Mouse (Mus musculus): Measurements from ENCODE around the gene Repin1. TPM values are rescaled to one million over a fixed set of nuclear protein-coding genes. Genes with fewer than 3 reads are reported as not detected.

Gene Repin1
- polyA plus RNA-seq, 1 experiment from 2014 or later, result 28.6 TPM

DNA sequence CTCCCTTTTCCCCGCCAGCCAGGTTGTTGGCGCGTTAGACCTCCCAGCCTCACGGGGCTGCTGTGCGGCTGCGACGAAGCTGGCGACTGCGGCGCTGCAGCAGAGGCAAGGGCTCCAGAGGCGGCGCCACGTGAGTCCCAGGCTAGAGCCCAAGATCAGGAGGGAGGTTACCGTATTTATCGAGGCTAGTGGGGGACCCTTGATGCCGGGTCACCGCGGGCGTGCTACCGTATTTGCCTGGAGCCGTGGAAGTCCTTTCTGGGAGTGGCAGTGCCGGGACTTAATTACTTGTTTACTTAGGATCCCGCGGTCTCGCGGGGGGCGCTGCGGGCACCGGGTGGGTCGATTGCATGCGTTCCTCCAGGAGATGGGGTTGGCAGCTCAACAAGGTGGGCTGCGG lies 33.3 kb downstream of the Repin1 start:
- WGBS, result under 1% methylated on average over 32 of the region's 32 CpGs
- Histone ChIP-seq H3K4me2 (replicated peaks) (peak overlapping the region; percentile 94), H3K4me1 (peaks cover 23% of the 10 kb centered on the region), H3K36me3 (no peaks in the 10 kb centered on the region), H3K9ac (peak overlapping the region; percentile 18), H3K9me3 (replicated peaks) (no peaks in the 10 kb centered on the region), H3K27ac (replicated peaks) (no peak overlapping the region), H3K27me3 (peaks cover 45% of the 10 kb centered on the region), H3K4me3 (replicated peaks) (peak overlapping the region; percentile 52)
- no peak for ATAC-seq (ENCODE audit: insufficient number of reproducible peaks, low FRiP score, low TSS enrichment, low read depth)

DNA sequence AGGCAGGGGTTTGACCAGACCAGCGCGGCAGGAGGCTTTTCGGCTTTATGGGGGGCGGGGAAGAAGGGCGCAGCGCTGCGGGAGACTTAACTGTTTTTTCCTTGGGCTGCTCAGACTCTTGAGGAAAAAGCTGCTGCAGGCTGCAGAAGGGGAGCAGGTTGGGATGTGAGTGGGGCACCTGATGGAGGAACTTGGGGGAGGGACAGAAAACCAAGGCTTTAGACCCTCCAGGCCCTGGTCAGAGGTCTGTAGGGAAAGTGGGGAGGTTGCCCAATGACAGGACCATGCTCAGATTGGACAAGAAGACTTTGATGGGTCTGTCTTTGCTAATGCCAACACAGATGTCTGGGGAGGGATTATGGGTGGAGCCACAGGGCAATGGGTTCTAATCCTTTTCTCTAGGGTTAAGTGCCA lies 33.8 kb downstream of the Repin1 start:
- Histone ChIP-seq H3K4me3 (replicated peaks) (peak overlapping the region; percentile 52), H3K36me3 (no peaks in the 10 kb centered on the region), H3K4me1 (peaks cover 23% of the 10 kb centered on the region), H3K27me3 (peaks cover 45% of the 10 kb centered on the region), H3K9me3 (replicated peaks) (no peaks in the 10 kb centered on the region), H3K27ac (replicated peaks) (no peak overlapping the region), H3K4me2 (replicated peaks) (peak overlapping the region; percentile 94), H3K9ac (peak overlapping the region; percentile 18; the same call in 1 of the 2 replicates)
- WGBS, result 2% methylated on average over 7 of the region's 7 CpGs
- ATAC-seq (ENCODE audit: insufficient number of reproducible peaks, low FRiP score, low TSS enrichment, low read depth), result no peak

DNA sequence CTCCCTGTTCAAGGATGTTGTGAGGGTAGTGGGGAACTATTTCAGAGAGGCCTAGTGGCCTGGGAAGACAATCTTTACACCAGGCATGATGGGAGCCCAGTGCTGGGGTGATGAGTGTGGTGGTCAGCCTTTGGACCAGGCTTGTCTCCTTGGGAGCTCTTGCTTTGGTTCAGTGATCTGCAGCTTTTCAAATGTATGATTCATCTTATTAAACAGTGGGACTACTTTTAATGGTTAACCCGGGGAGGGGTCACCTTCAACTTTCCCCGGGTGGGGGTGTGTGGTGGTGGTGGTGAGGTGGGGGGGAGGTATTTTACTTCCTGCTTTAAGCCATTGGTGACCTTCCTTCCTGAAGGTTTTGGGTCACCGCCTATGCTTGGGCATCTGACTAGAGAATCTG lies 34.7 kb downstream of the Repin1 start:
- ATAC-seq (ENCODE audit: insufficient number of reproducible peaks, low FRiP score, low TSS enrichment, low read depth), result no peak
- no peak overlapping the region for H3K4me3 ChIP-seq (replicated peaks)
- peaks cover 23% of the 10 kb centered on the region for H3K4me1 ChIP-seq
- H3K9ac ChIP-seq, result no peak overlapping the region
- no peak overlapping the region for H3K4me2 ChIP-seq (replicated peaks)
- WGBS, result 83% methylated on average over 3 of the region's 3 CpGs
- H3K27ac ChIP-seq (replicated peaks), result no peak overlapping the region
- H3K9me3 ChIP-seq (replicated peaks), result no peaks in the 10 kb centered on the region
- H3K36me3 ChIP-seq, result no peaks in the 10 kb centered on the region
- peaks cover 45% of the 10 kb centered on the region for H3K27me3 ChIP-seq

DNA sequence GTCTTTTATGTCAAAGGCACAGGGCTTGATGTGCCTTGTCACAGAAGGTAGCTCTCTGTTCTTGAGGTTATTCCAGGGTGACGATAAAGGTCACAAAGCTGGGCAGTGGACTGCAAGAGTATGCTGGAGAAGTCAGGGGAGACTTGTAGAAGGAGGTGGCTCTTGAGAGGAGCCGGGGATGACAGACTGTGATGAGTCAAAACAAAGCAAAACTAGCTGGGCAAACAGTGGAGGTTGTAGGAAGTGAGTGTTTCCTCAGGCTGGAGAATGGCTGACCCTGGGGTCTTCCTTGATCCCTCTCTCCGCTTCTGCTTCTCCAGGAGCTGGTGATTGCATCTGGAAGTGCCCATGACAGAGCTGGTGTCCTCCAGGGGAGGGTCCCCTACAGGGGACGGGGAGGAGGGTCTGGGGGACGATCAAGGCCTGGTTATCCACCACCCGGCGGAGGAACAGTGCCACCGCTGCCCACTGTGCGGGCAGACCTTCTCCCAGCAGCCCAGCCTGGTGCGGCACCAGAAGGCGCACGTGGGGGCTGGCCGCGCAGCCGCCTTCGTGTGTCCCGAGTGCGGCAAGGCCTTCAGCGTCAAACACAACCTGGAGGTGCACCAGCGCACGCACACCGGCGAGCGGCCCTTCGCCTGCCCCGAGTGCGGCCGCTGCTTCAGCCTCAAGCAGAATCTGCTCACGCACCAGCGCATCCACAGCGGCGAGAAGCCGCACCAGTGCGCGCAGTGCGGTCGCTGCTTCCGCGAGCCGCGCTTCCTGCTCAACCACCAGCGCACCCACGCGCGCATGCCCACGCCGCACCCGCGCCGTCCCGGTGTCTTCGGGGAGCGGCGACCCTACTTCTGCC lies 35.4 kb downstream of the Repin1 start:
- H3K4me2 ChIP-seq (replicated peaks), result peak overlapping the region; percentile 88
- H3K36me3 ChIP-seq, result no peaks in the 10 kb centered on the region
- no peak for ATAC-seq (ENCODE audit: insufficient number of reproducible peaks, low FRiP score, low TSS enrichment, low read depth)
- H3K4me3 ChIP-seq (replicated peaks), result peak overlapping the region; percentile 45
- WGBS, result 4% methylated on average over 54 of the region's 54 CpGs
- H3K27me3 ChIP-seq, result peaks cover 45% of the 10 kb centered on the region
- no peaks in the 10 kb centered on the region for H3K9me3 ChIP-seq (replicated peaks)
- no peak overlapping the region for H3K27ac ChIP-seq (replicated peaks)
- peaks cover 23% of the 10 kb centered on the region for H3K4me1 ChIP-seq
- peak overlapping the region; percentile 39 for H3K9ac ChIP-seq

DNA sequence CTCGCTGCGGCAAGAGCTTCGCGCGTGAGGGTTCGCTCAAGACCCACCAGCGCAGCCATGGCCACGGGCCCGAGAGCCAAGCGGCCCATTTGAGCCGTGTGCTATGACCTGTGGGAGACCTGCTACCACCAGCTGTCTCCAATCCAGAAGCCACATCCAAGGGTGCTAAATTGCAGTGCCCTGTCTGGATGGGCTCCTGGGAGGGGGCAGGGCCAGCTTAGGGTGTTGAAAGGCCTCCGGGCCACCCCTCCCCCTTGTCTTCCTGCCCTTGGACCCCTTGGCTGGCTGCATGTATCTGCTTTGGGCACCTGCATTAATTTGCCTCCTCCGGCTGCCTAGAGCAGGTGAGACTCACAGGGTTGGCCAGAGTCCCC lies 36.0 kb downstream of the Repin1 start:
- Histone ChIP-seq H3K4me2 (replicated peaks) (peak overlapping the region; percentile 88), H3K27me3 (peaks cover 45% of the 10 kb centered on the region), H3K36me3 (no peaks in the 10 kb centered on the region), H3K4me1 (peaks cover 23% of the 10 kb centered on the region), H3K9ac (peak overlapping the region; percentile 39), H3K27ac (replicated peaks) (no peak overlapping the region), H3K9me3 (replicated peaks) (no peaks in the 10 kb centered on the region), H3K4me3 (replicated peaks) (peak overlapping the region; percentile 45)
- 15% methylated on average over 13 of the region's 13 CpGs for WGBS
- 0 out of 2 replicates have a peak, but pooled peaks have one; percentile 25 for ATAC-seq (ENCODE audit: insufficient number of reproducible peaks, low FRiP score, low TSS enrichment, low read depth)

DNA sequence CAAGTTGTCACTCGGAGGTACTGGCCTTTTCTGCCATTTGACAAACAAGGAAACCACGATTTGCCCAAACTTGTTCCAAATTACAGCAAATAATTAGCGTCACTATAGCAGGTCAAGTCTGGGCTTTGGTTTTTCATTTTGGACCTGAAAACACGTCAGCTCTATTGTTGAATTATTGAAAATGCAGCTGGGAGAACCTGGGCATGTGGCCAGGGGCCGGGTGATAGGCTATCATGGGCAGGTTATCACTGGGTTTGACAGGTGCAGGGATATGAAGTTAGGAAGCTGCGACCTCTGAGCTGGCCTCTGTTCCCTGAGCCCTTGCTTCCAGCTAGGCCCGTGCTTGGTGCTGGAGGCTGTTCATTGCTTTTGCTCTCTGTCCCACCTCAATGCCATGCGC lies 37.1 kb downstream of the Repin1 start:
- H3K9ac ChIP-seq, result no peak overlapping the region
- H3K4me2 ChIP-seq (replicated peaks), result no peak overlapping the region
- no peaks in the 10 kb centered on the region for H3K36me3 ChIP-seq
- H3K4me3 ChIP-seq (replicated peaks), result no peak overlapping the region
- H3K4me1 ChIP-seq, result peaks cover 23% of the 10 kb centered on the region
- H3K9me3 ChIP-seq (replicated peaks), result no peaks in the 10 kb centered on the region
- ATAC-seq (ENCODE audit: insufficient number of reproducible peaks, low FRiP score, low TSS enrichment, low read depth), result no peak
- H3K27ac ChIP-seq (replicated peaks), result no peak overlapping the region
- 77% methylated on average over 8 of the region's 8 CpGs for WGBS
- peaks cover 44% of the 10 kb centered on the region for H3K27me3 ChIP-seq

DNA sequence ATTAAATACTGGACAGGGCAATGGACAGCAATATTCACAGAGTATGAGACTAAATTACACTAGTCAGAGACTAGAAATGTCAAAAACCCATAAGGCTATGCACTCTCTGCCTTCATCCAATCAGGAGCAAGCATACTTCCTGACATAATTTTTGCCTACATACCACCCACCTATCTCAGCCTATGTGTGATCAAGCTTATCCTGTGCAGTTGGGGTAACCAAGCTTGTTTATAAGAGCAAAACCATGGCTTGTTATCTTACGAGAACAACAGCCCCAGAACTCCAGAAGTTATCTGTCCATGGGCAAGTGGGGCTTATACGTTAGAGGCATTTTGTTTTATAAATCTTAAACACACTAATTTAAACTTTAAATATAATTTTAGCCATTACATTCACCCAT lies 41.4 kb downstream of the Repin1 start:
- no peak overlapping the region for H3K27ac ChIP-seq (replicated peaks)
- ATAC-seq (ENCODE audit: insufficient number of reproducible peaks, low FRiP score, low TSS enrichment, low read depth), result no peak
- no peak overlapping the region for H3K4me2 ChIP-seq (replicated peaks)
- no peaks in the 10 kb centered on the region for H3K36me3 ChIP-seq
- H3K4me3 ChIP-seq (replicated peaks), result no peak overlapping the region
- WGBS, result 80% methylated on average over 2 of the region's 2 CpGs
- no peak overlapping the region for H3K9ac ChIP-seq
- H3K4me1 ChIP-seq, result no peaks in the 10 kb centered on the region
- peaks cover 3% of the 10 kb centered on the region; the same call in 1 of the 2 replicates for H3K27me3 ChIP-seq
- H3K9me3 ChIP-seq (replicated peaks), result no peaks in the 10 kb centered on the region

DNA sequence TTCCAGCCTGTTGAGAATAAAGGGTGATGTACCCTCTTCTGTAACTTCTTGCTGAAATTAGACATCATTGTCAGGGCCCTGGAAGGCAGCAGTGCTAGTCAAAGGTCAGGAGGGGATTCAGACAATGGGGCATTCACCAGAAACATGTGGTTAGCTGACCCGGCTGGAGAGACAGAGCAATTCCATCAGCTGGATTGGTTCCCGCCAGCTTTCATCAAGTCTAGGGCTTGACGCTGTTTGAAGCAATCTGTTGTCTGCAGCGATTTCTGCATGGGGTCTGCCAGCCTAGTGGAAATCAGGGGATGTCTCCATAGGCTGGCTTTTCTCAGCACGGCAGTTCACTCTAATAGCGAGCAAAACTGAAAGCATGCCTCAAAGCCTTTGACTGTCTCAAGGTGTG lies 42.8 kb downstream of the Repin1 start:
- H3K9me3 ChIP-seq (replicated peaks), result no peaks in the 10 kb centered on the region
- H3K9ac ChIP-seq, result no peak overlapping the region
- 34% methylated on average over 6 of the region's 6 CpGs for WGBS
- no peaks in the 10 kb centered on the region for H3K36me3 ChIP-seq
- no peak overlapping the region for H3K4me3 ChIP-seq (replicated peaks)
- H3K27me3 ChIP-seq, result no peaks in the 10 kb centered on the region
- no peak overlapping the region for H3K27ac ChIP-seq (replicated peaks)
- no peak for ATAC-seq (ENCODE audit: insufficient number of reproducible peaks, low FRiP score, low TSS enrichment, low read depth)
- H3K4me1 ChIP-seq, result no peaks in the 10 kb centered on the region
- H3K4me2 ChIP-seq (replicated peaks), result no peak overlapping the region

DNA sequence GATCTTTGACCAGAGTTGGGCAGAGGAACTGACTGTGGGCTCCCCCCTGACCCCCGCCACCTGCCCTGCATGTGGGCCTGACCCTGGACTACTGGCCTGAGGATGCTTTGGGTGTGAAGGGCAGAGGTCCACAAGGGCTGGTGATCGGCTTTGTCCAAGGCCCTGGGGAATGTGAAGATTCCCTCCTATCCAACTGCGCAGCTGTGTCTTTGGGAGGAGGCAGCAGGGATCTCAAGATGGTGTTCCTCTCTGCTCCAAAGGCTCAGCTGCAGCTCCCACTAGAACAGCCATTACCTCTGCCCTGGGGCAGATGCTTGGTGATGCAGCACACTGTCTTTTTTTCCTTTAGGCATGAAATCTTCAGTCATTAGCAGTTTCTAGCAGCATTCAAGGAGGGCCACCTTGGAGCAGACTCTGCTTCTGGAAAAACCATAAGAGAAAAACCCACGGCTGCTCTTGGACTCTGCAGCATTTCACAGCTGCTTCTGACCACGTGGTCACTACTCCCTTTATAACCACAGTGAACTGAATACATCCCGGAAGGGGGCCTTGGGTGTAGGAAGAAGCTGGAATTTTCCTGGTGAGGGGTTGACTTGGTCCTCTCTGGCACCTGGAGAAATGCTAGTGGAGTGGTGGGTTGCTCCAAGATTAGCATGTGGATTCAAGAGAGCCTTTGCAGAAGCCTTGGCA lies 44.3 kb downstream of the Repin1 start:
- WGBS, result 58% methylated on average over 6 of the region's 6 CpGs
- Histone ChIP-seq H3K36me3 (no peaks in the 10 kb centered on the region), H3K9me3 (replicated peaks) (no peaks in the 10 kb centered on the region), H3K4me1 (no peaks in the 10 kb centered on the region), H3K27me3 (no peaks in the 10 kb centered on the region), H3K4me2 (replicated peaks) (no peak overlapping the region), H3K4me3 (replicated peaks) (no peak overlapping the region), H3K27ac (replicated peaks) (no peak overlapping the region), H3K9ac (no peak overlapping the region)
- no peak for ATAC-seq (ENCODE audit: insufficient number of reproducible peaks, low FRiP score, low TSS enrichment, low read depth)

DNA sequence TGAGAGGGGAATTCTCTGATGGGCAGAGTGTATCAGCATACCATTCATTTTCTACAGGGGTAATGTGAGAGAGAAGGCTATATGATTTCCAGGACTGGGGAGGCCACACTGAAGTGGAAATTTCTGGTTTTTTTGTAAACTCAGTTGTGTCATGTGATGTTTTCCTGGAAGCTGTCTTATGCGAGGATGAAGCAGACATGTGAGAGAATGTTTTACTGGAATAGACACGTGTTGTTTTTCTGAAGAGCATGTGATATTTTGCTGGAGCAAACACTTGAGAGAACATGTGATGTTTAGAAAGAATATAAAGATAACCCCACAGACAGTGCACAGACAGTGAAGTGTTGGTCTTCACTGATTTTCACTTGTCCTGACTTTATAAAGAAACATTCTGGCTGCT lies 44.9 kb downstream of the Repin1 start:
- Histone ChIP-seq H3K4me2 (replicated peaks) (no peak overlapping the region), H3K4me1 (no peaks in the 10 kb centered on the region), H3K9ac (no peak overlapping the region), H3K36me3 (no peaks in the 10 kb centered on the region), H3K4me3 (replicated peaks) (no peak overlapping the region), H3K9me3 (replicated peaks) (no peaks in the 10 kb centered on the region), H3K27ac (replicated peaks) (no peak overlapping the region), H3K27me3 (no peaks in the 10 kb centered on the region)
- 64% methylated on average over 2 of the region's 2 CpGs for WGBS
- ATAC-seq (ENCODE audit: insufficient number of reproducible peaks, low FRiP score, low TSS enrichment, low read depth), result no peak

DNA sequence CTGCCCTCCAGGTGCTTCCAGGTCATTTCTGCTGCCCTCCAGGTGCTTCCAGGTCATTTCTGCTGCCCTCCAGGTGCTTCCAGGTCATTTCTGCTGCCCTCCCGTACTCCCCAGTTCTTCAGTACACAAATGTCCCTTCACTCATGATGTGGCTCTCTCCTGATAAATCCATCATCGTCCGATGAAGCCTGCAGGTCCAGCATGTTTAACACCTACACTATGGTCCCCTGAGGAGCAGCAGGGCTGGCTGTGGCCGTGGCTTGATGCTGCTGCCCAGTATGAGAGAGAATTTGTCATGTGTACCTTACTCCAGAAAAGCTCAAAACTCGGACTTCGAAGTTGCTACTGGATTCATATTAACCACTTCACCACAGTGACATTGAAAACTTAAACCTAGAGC lies 47.7 kb downstream of the Repin1 start:
- ATAC-seq (ENCODE audit: insufficient number of reproducible peaks, low FRiP score, low TSS enrichment, low read depth), result no peak
- H3K36me3 ChIP-seq, result no peaks in the 10 kb centered on the region
- no peaks in the 10 kb centered on the region for H3K9me3 ChIP-seq (replicated peaks)
- H3K4me2 ChIP-seq (replicated peaks), result no peak overlapping the region
- no peak overlapping the region for H3K27ac ChIP-seq (replicated peaks)
- H3K9ac ChIP-seq, result no peak overlapping the region
- no peak overlapping the region for H3K4me3 ChIP-seq (replicated peaks)
- WGBS, result 71% methylated on average over 6 of the region's 6 CpGs
- no peaks in the 10 kb centered on the region for H3K27me3 ChIP-seq
- no peaks in the 10 kb centered on the region for H3K4me1 ChIP-seq

Measured in embryonic facial prominence, embryonic 15.5 days (tissue).